Mouse (Mus musculus) mature B cell (primary cell): ENCODE data around the gene Lrp8.

Experiments used
- in situ Hi-C: fragments of 300-500 bp; cut with MboI; formaldehyde crosslinking; loops from 2 replicates; pipeline ENCODE4 v1.14.3; 2019

The Lrp8 gene

GRCm38 (mm10) chr4:107807796-107808195 lies 5.7 kb downstream of the Lrp8 start:
- in situ Hi-C loops, result no loop called here

- in situ Hi-C loops, result no loop called here
These were observed 6.6 kb downstream of the Lrp8 start for GRCm38 (mm10) chr4:107808655-107809054.

- in situ Hi-C loops, result no loop called here
These were observed 8.9 kb downstream of the Lrp8 start for GRCm38 (mm10) chr4:107811006-107811405.

- in situ Hi-C loops, result no loop called here
These were observed 9.8 kb downstream of the Lrp8 start for GRCm38 (mm10) chr4:107811716-107812330.

- in situ Hi-C loops, result no loop called here
These were observed 10.3 kb downstream of the Lrp8 start for GRCm38 (mm10) chr4:107812336-107812735.

GRCm38 (mm10) chr4:107816459-107816858 lies 14.4 kb downstream of the Lrp8 start:
- in situ Hi-C loops, result no loop called here

GRCm38 (mm10) chr4:107817463-107817862 lies 15.4 kb downstream of the Lrp8 start:
- in situ Hi-C loops, result no loop called here

- in situ Hi-C loops, result no loop called here
These were observed 18.1 kb downstream of the Lrp8 start for GRCm38 (mm10) chr4:107819990-107820719.

GRCm38 (mm10) chr4:107820856-107821619 lies 19.0 kb downstream of the Lrp8 start:
- in situ Hi-C loops, result no loop called here

- in situ Hi-C loops, result no loop called here
These were observed 20.9 kb downstream of the Lrp8 start for GRCm38 (mm10) chr4:107822936-107823411.

- in situ Hi-C loops, result no loop called here
These were observed 21.4 kb downstream of the Lrp8 start for GRCm38 (mm10) chr4:107823511-107823910.

GRCm38 (mm10) chr4:107828727-107829218 lies 26.7 kb downstream of the Lrp8 start:
- in situ Hi-C loops, result no loop called here

- in situ Hi-C loops, result no loop called here
These were observed 27.6 kb downstream of the Lrp8 start for GRCm38 (mm10) chr4:107829675-107830074.

GRCm38 (mm10) chr4:107830189-107830588 lies 28.1 kb downstream of the Lrp8 start:
- in situ Hi-C loops, result no loop called here

- in situ Hi-C loops, result no loop called here
These were observed 28.8 kb downstream of the Lrp8 start for GRCm38 (mm10) chr4:107830821-107831221.

GRCm38 (mm10) chr4:107831678-107832077 lies 29.6 kb downstream of the Lrp8 start:
- in situ Hi-C loops, result no loop called here

GRCm38 (mm10) chr4:107833525-107833924 lies 31.5 kb downstream of the Lrp8 start:
- in situ Hi-C loops, result no loop called here

- in situ Hi-C loops, result loop anchor here (5.0 kb wide), 1 partner anchor 92 kb away; no protein-coding TSS in a partner anchor
These were observed 32.7 kb downstream of the Lrp8 start for GRCm38 (mm10) chr4:107834643-107835314.

- in situ Hi-C loops, result loop anchor here (5.0 kb wide), 1 partner anchor 93 kb away; no protein-coding TSS in a partner anchor
These were observed 33.4 kb downstream of the Lrp8 start for GRCm38 (mm10) chr4:107835508-107835909.

GRCm38 (mm10) chr4:107836758-107837157 lies 34.7 kb downstream of the Lrp8 start:
- in situ Hi-C loops, result loop anchor here (5.0 kb wide), 1 partner anchor 94 kb away; no protein-coding TSS in a partner anchor

- in situ Hi-C loops, result loop anchor here (5.0 kb wide), 1 partner anchor 96 kb away; no protein-coding TSS in a partner anchor
These were observed 35.8 kb downstream of the Lrp8 start for GRCm38 (mm10) chr4:107837910-107838309.

- in situ Hi-C loops, result no loop called here
These were observed 41.6 kb downstream of the Lrp8 start for GRCm38 (mm10) chr4:107843687-107844086.
